Mouse (Mus musculus): ENCODE data around the gene Metrn.

- TF ChIP-seq CTCF (IDR thresholded peaks at IDR 0.05; ENCODE audit: control insufficient read depth, insufficient read depth, low read length) (no peak), POLR2A (IDR thresholded peaks at IDR 0.05; ENCODE audit: borderline replicate concordance, control insufficient read depth, low read depth, low read length) (no peak)
These were observed 38.4 kb upstream of the Metrn start for GRCm38 (mm10) chr17:25835301-25835700.

Measured in bone marrow, adult 2 months (tissue).